Mouse (Mus musculus) heart, embryonic 14.5 days (tissue): Measurements from ENCODE around the gene 2310039H08Rik. TPM values are rescaled to one million over a fixed set of nuclear protein-coding genes. Genes with fewer than 3 reads are reported as not detected.

Experiments used
- ATAC-seq: fragments of 200-750 bp; cut with Nextera tagmentation; 2 replicates; pipeline ENCODE4 v1.8.0; 2017; ENCODE audit warnings: low read depth, moderate TSS enrichment; ENCODE audit not compliant: insufficient number of reproducible peaks, insufficient read depth, low FRiP score
- H3K27ac ChIP-seq, 2 experiments: fragments of 200-500 bp in 1 of 2; fragments of 300-500 bp in 1 of 2; sonication (generic) in 1 of 2; replicated peaks in 1 of 2; 2 replicates each; pipeline ENCODE4 v1.5.1; 2012 to 2014; ENCODE audit warnings: low read depth in 2 of 2, low read length in 2 of 2, control low read depth in 1 of 2, mild to moderate bottlenecking in 1 of 2, mixed read lengths in 1 of 2; ENCODE audit not compliant: control insufficient read depth in 1 of 2, insufficient read depth in 1 of 2
- H3K27me3 ChIP-seq: fragments of 300-500 bp; sonication (generic); 2 replicates; pipeline ENCODE4 v1.6.1; 2014; ENCODE audit warnings: mild to moderate bottlenecking, low read length, control low read depth; ENCODE audit not compliant: control insufficient read depth, insufficient read depth
- H3K36me3 ChIP-seq: fragments of 300-500 bp; sonication (generic); 2 replicates; pipeline ENCODE4 v1.6.1; 2014; ENCODE audit warnings: mild to moderate bottlenecking, control low read depth, low read length, mixed read lengths; ENCODE audit not compliant: control insufficient read depth, insufficient read depth
- H3K4me1 ChIP-seq, 2 experiments: fragments of 200-500 bp in 1 of 2; fragments of 300-500 bp in 1 of 2; sonication (generic) in 1 of 2; 2 replicates each; pipeline ENCODE4 v1.6.1; 2012 to 2014; ENCODE audit warnings: low read length in 2 of 2, control low read depth in 1 of 2, mixed read lengths in 1 of 2; ENCODE audit not compliant: control insufficient read depth in 2 of 2, insufficient read depth in 2 of 2
- H3K4me2 ChIP-seq: fragments of 300-500 bp; sonication (generic); 2 replicates; pipeline ENCODE4 v1.6.1; 2014; ENCODE audit warnings: mild to moderate bottlenecking, low read length
- H3K4me3 ChIP-seq, 2 experiments: fragments of 200-500 bp in 1 of 2; fragments of 300-500 bp in 1 of 2; sonication (generic) in 1 of 2; 2 replicates each; pipeline ENCODE4 v1.5.1; 2012 to 2014; ENCODE audit warnings: low read length in 2 of 2, mild to moderate bottlenecking in 2 of 2, control low read depth in 1 of 2, low read depth in 1 of 2, moderate library complexity in 1 of 2; ENCODE audit not compliant: control insufficient read depth in 1 of 2, insufficient read depth in 1 of 2
- H3K9ac ChIP-seq: fragments of 300-500 bp; sonication (generic); 2 replicates; pipeline ENCODE4 v1.6.1; 2014; ENCODE audit warnings: mild to moderate bottlenecking, low read length
- H3K9me3 ChIP-seq: fragments of 300-500 bp; sonication (generic); 2 replicates; pipeline ENCODE4 v1.6.1; 2016; ENCODE audit warnings: low read length, control low read depth; ENCODE audit not compliant: control insufficient read depth
- WGBS: fragments of 180-500 bp; shearing (Covaris S2); extraction: QIAGEN DNeasy Blood & Tissue Kit; methylation state at CpG from one replicate; pipeline ENCODE4 v1.1.7; 2014; 5-methylcytosine and 5-hydroxymethylcytosine counted together
- polyA plus RNA-seq: library from polyadenylated mRNA; unstranded; fragments of >200 nt; fragmentation: Nextera tagmentation; extraction: Ambion mirVana; gene quantifications from 2 replicates; pipeline ENCODE4 v1.2.1, GENCODE M21; 2014

Gene 2310039H08Rik
- polyA plus RNA-seq, 1 experiment from 2014 or later, result 67.8 TPM

DNA sequence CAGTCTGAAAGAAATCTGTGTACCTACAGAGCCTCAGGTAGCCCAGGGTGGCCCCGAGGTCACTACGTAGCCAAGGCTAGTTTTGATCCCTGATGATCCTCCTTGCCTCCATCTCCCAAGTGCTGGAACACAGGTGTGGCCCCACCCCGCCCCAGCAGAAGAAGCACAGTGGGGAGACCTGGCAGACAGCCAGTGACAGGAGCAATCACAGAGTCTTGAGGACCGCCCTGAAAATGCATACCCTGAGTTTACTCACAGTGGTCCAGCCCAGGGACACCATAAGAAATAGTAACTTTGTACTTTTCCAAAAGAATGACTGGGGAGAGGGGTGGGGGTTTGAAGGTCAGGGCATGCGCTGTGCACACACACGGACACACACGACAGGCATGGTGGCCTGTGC lies 48.2 kb downstream of the 2310039H08Rik start:
- Histone ChIP-seq H3K4me1 (peaks cover 0 to 6% of the 10 kb centered on the region in 2 experiments; a peak in 1 of 4 replicates), H3K27me3 (no peaks in the 10 kb centered on the region), H3K4me2 (no peak overlapping the region), H3K27ac (no peak overlapping the region), H3K36me3 (peaks cover 65% of the 10 kb centered on the region), H3K9me3 (no peaks in the 10 kb centered on the region), H3K9ac (no peak overlapping the region), H3K4me3 (no peak overlapping the region)
- WGBS, result 96% methylated on average over 7 of the region's 7 CpGs
- ATAC-seq, result no peak

Other genes starting within 250 kb of the 2310039H08Rik start
- 4.6 and 5.1 TPM in 2 replicates for gene Cul9, start 226.2 kb upstream of the 2310039H08Rik start, polyA plus RNA-seq
- 15.6 and 17.8 TPM in 2 replicates for gene Srf, start 216.5 kb upstream of the 2310039H08Rik start, polyA plus RNA-seq
- 12.8 and 21.3 TPM in 2 replicates for gene Ptk7, start 143.1 kb upstream of the 2310039H08Rik start, polyA plus RNA-seq
- gene Klc4, start 126.6 kb upstream of the 2310039H08Rik start, polyA plus RNA-seq, result 20.3 and 21.4 TPM in 2 replicates
- gene Mrpl2, start 126.4 kb upstream of the 2310039H08Rik start, polyA plus RNA-seq, result 116 and 122 TPM in 2 replicates
- gene Cul7, start 122.3 kb upstream of the 2310039H08Rik start, polyA plus RNA-seq, result 31.3 and 34.3 TPM in 2 replicates
- 33.9 and 36.9 TPM in 2 replicates for gene Rrp36, start 98.3 kb upstream of the 2310039H08Rik start, polyA plus RNA-seq
- gene Mea1, start 93.8 kb upstream of the 2310039H08Rik start, polyA plus RNA-seq, result 125 and 129 TPM in 2 replicates
- 145 and 157 TPM in 2 replicates for gene Klhdc3, start 91.7 kb upstream of the 2310039H08Rik start, polyA plus RNA-seq
- gene Ppp2r5d, start 67.5 kb upstream of the 2310039H08Rik start, polyA plus RNA-seq, result 42.7 and 46.3 TPM in 2 replicates
- gene Pex6, start 61.2 kb upstream of the 2310039H08Rik start, polyA plus RNA-seq, result 10.4 and 10.5 TPM in 2 replicates
- 1.6 TPM in 2 replicates for gene Gnmt, start 43.5 kb upstream of the 2310039H08Rik start, polyA plus RNA-seq
- 41.6 and 43.7 TPM in 2 replicates for gene Cnpy3, start 20.4 kb upstream of the 2310039H08Rik start, polyA plus RNA-seq
- 0.15 TPM in 1 of 2 replicates, not detected in the other for gene Ptcra, start 8.9 kb upstream of the 2310039H08Rik start, polyA plus RNA-seq
- gene Rpl7l1, start 10.0 kb downstream of the 2310039H08Rik start, polyA plus RNA-seq, result 84.6 and 86.7 TPM in 2 replicates
- gene Bicral, start 85.8 kb downstream of the 2310039H08Rik start, polyA plus RNA-seq, result 6.4 and 7.4 TPM in 2 replicates
- gene Tbcc, start 118.0 kb downstream of the 2310039H08Rik start, polyA plus RNA-seq, result 53.1 and 54.7 TPM in 2 replicates
- gene Prph2, start 137.8 kb downstream of the 2310039H08Rik start, polyA plus RNA-seq, result not detected in 2 replicates
- gene Ubr2, start 237.9 kb downstream of the 2310039H08Rik start, polyA plus RNA-seq, result 21.6 and 26.2 TPM in 2 replicates